Mouse (Mus musculus) natural killer cell, adult 2 months (primary cell): ENCODE data around the gene Alg12.
"Not testable (repeated sequence)": the region's sequence is repeated elsewhere in the genome, so short reads cannot be mapped to it uniquely, and the experiment has no call there.

ENCODE experiments used
- DNase-seq, 2 experiments: peaks; one replicate each; pipeline ENCODE4 v3.0.0; 2022; ENCODE audit warnings: low spot score in 2 of 2

Alg12 gene

DNA sequence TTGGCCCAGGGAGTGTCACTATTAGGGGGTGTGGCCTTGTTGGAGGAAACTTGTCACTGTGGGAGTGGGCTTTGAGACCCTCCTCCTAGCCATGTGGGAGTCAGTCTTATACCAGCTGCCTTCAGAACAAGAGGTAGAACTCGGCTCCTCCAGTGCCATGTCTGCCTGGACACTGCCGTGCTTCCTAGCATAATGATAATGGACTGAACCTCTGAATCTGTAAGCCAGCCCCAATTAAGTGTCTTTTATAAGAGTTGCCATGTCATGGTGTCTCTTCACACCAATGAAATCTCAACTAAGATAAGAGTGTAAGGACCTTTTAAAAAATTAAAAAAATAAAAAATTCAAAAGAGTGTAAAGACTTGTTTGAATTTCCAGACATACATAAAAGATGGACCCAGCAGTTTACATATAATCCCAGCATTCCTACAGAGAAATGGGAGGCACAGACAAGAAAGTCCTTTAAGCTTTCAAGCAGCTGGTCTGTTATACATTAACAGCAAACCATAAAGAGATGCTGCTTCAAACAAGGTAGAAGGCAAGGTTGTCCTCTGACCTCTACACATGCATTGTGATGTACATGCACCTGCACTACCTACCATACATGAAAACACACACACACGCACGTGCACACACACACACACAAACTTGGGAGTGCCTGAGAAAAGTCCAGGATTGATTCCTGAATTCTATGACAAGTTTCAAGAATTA, 26.8 kb downstream of the Alg12 start:
- no peak for DNase-seq

DNA sequence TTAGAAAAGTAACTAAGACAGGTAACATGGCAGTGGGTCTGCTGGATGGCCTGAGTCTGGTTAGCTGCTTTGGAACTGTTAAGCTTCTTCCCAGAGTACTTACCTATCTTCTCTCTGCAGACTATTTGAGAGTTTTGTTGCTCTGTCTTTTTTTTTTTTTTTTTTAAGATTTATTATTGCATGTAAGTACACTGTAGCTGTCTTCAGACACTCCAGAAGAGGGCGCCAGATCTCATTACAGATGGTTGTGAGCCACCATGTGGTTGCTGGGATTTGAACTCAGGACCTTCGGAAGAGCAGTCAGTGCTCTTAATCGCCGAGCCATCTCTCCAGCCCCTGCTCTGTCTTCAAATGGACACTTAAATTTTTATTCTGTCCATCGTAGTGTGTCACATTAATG, 44.5 kb downstream of the Alg12 start:
- DNase-seq, result not testable (repeated sequence)

- DNase-seq, result no peak
Observed at GRCm38 (mm10) chr15:88768537-88768936, 50.6 kb downstream of the Alg12 start.

DNA sequence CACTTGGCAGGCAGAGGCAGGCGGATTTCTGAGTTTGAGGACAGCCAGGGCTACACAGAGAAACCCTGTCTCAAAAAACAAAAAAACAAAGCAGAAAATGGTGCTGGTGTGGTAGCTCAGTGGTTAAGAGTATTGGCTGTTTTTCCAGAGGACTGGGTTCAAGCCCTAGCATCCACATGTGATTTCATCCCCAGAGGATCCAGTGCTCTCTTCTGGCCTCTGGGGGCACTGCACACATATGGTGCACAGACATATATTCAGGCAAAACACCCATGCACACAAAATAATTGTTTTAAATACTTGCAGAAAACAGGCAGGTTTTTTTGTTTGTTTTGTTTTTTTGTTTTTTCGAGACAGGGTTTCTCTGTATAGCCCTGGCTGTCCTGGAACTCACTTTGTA, 53.0 kb downstream of the Alg12 start:
- DNase-seq, result peak in 1 of 2 experiments; percentile 8

DNA sequence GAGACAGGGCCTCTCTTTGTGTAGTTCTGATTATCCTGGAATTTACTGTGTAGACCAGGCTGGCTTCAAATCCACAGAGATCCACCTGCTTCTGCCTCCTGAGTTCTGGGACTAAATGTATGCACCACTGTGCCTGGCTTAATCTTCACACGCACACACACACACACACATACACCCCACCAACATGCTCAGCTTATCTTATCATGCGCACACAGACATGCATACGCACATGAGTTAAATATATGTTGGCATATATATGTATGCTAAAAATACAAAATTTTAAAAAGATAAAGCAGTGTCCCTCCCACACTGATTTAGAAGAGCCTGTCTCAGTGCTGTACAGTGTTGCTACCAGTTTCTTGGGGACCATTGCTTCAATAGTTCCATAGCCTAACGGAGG, 57.6 kb downstream of the Alg12 start:
- DNase-seq, result no peak

GRCm38 (mm10) chr15:88758061-88758460, 61.1 kb downstream of the Alg12 start:
- no peak for DNase-seq

DNA sequence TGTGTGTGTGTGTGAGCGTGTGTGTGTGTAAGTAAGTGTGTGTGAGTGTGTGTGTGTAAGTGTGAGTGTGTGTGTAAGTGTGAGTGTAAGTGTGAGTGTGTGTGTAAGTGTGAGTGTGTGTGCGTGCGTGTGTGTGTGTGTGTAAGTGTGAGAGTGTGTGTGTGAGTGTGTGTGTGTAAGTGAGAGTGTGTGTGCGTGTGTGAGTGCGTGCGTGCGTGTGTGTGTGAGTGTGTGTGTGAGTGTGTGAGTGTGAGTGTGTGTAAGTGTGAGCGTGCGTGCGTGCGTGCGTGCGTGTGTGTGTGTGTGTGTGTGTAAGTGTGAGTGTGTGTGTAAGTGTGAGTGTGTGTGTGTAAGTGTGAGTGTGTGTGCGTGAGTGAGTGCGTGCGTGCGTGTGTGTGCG, 63.4 kb downstream of the Alg12 start:
- DNase-seq, result no peak
